Comparison of ENCODE assay signal across 8 mouse cellular contexts in the genomic region with DNA sequence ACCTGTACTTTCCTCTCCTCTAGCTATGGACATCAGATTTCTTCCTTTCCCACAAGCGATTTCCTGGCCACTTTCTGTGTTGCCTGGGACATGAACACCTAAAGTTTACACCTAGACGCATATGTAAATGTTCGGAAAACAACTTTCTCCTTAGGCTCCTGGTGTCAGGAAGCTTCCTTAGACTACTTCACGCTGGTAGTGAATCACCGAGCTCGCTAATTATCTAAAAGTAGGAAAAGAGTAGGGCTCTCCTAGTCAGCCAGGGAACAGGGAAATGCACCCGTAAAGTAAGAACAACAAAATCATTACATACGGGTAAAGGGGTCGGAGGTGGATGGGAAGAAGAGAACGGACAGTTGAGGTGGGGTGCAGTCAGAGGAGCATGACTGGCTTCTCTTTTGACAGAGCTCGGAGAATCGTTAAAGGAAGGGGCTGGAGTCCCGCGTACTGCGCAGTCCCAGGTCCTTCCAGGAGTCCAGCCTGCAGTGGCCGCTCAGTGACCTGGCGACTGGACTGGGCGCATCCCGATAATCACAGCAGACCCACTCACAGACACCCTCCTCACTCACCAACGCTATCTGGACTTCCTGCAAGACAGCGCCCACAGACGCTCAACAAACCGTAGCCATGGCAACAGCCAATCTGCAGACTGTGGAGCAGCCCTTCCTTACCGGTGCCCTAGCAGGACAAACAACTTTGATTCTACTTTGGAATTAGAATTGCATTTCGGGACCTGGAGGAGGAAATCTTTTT. TPM values are rescaled to one million over a fixed set of nuclear protein-coding genes. Genes with fewer than 3 reads are reported as not detected.
DNase-seq lines count a peak whose midpoint lies in the region; ATAC-seq lines count a peak whose summit lies in the region.

Gene Lrriq1, minus strand, starts transcription at position 616 of the 753 bp plus-strand sequence.

- ATAC-seq in frontal cortex, adult (ENCODE audit: low TSS enrichment), result peak; percentile 100

- DNase-seq in WW6 (ENCODE audit: low read depth, low spot score), result peak; percentile 43
- peak; percentile 24 for DNase-seq in cerebellum, adult 8-10 months
- peak; percentile 57 for DNase-seq in kidney, adult 11 months
- DNase-seq in left cerebral cortex, postnatal 25 days (ENCODE audit: low spot score in 2 of 2), result peak; percentile 90 to 95
- DNase-seq in mesoderm, embryonic 11.5 days (ENCODE audit: low read depth, low spot score), result peak; percentile 78
- DNase-seq in right cerebral cortex, postnatal 4 days, result peak; percentile 73
- no peak for DNase-seq in adipocyte (ENCODE audit: low spot score)

- intact Hi-C loops in left cerebral cortex, postnatal 25 days (cut with DNase I), result no loop called here

RNA-seq across cellular contexts. Expression of gene Lrriq1, which starts in this region (rescaled TPM):
- 1 to 10 TPM; 3.8 to 4.9 TPM for total RNA-seq in left cerebral cortex, postnatal 25 days (2021)
